Comparison of ENCODE assay signal across 28 mouse cellular contexts in the genomic region with DNA sequence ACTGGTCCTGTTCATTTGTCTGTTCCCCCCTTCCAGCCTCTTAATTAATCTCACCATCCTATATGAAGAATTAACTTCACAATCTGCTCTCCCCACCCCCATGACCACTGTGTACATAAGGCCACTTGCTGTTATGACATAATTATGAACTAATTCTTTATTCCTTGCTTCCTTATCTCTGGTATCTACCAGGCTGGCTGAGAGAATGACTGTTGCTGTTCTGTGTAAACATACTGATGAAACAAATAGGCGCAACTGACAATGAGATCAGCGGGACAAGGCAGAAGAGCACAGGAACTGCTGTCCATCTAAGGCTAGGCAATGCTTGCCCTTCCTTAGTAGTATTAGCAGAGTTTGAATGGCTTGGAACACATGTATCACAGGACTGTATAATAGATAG.
"Had no signal": no experiment of that assay in that cellular context is flagged by ENCODE, and none has a peak within 500 bp of the region (broad histone marks: within the 10 kb centered on the region; RNA-seq: fewer than 3 reads in every experiment).

No protein-coding gene starts in this region.

- ATAC-seq: forebrain, embryonic 13.5 days; forebrain, embryonic 14.5 days; forebrain, embryonic 15.5 days; forebrain, embryonic 16.5 days; forebrain, postnatal 0 days had no signal

- H3K9ac ChIP-seq: embryonic facial prominence, embryonic 12.5 days; embryonic facial prominence, embryonic 13.5 days; embryonic facial prominence, embryonic 15.5 days; forebrain, embryonic 12.5 days; forebrain, embryonic 13.5 days; forebrain, embryonic 15.5 days; forebrain, postnatal 0 days had no signal

- H3K9me3 ChIP-seq: embryonic facial prominence, embryonic 10.5 days; embryonic facial prominence, embryonic 12.5 days; embryonic facial prominence, embryonic 13.5 days; embryonic facial prominence, embryonic 15.5 days; forebrain, embryonic 10.5 days; forebrain, embryonic 12.5 days; forebrain, embryonic 13.5 days; forebrain, embryonic 15.5 days had no signal

- H3K27me3 ChIP-seq: embryonic facial prominence, embryonic 12.5 days; embryonic facial prominence, embryonic 13.5 days; embryonic facial prominence, embryonic 15.5 days had no signal

- H3K4me1 ChIP-seq: embryonic facial prominence, embryonic 10.5 days; embryonic facial prominence, embryonic 12.5 days; embryonic facial prominence, embryonic 13.5 days; embryonic facial prominence, embryonic 15.5 days; forebrain, embryonic 12.5 days; forebrain, embryonic 13.5 days; forebrain, embryonic 15.5 days had no signal

- DNase-seq: cerebellum, adult 18-20 months; cerebellum, adult 2 months; cerebellum, adult 8-10 months; cerebellum, adult 9-10 months; cerebellum, adult 9-11 months; cerebellum, postnatal 10 days; cerebellum, postnatal 14 days; cerebellum, postnatal 25 days; cerebellum, postnatal 36 days; embryo, embryonic 11 days; forebrain, postnatal 0 days; gastrocnemius, adult 2 months; gastrocnemius, postnatal 10 days; gastrocnemius, postnatal 14 days; gastrocnemius, postnatal 25 days; gastrocnemius, postnatal 36 days; heart, adult 11 months had no signal

- H3K4me2 ChIP-seq: embryonic facial prominence, embryonic 12.5 days; embryonic facial prominence, embryonic 13.5 days; embryonic facial prominence, embryonic 15.5 days; forebrain, embryonic 12.5 days; forebrain, embryonic 13.5 days; forebrain, embryonic 15.5 days had no signal

- H3K36me3 ChIP-seq: embryonic facial prominence, embryonic 10.5 days; embryonic facial prominence, embryonic 12.5 days; embryonic facial prominence, embryonic 13.5 days; embryonic facial prominence, embryonic 15.5 days; forebrain, embryonic 10.5 days; forebrain, embryonic 12.5 days; forebrain, embryonic 15.5 days had no signal

- H3K4me3 ChIP-seq: embryonic facial prominence, embryonic 10.5 days; embryonic facial prominence, embryonic 12.5 days; embryonic facial prominence, embryonic 13.5 days; embryonic facial prominence, embryonic 15.5 days; erythroblast, embryonic 14.5 days; forebrain, embryonic 10.5 days; forebrain, embryonic 12.5 days; forebrain, embryonic 13.5 days; forebrain, embryonic 15.5 days; gastrocnemius, adult 2 months had no signal

- H3K27ac ChIP-seq: embryonic facial prominence, embryonic 10.5 days; embryonic facial prominence, embryonic 12.5 days; embryonic facial prominence, embryonic 13.5 days; embryonic facial prominence, embryonic 15.5 days; forebrain, embryonic 10.5 days; forebrain, embryonic 12.5 days; forebrain, embryonic 13.5 days; forebrain, embryonic 15.5 days; gastrocnemius, adult 2 months had no signal
